Mouse (Mus musculus): ENCODE measurements around the gene Glmp. TPM values are rescaled to one million over a fixed set of nuclear protein-coding genes. Genes with fewer than 3 reads are reported as not detected.
A peak's percentile ranks its signal among the peaks of the same experiment; 100 is the strongest.
"Not testable (repeated sequence)": the region's sequence is repeated elsewhere in the genome, so short reads cannot be mapped to it uniquely, and the experiment has no call there.

Glmp gene
- 143 and 156 TPM in 2 replicates for polyA plus RNA-seq (2015; fragmentation: Nextera tagmentation; extraction: Ambion mirVana)

DNA sequence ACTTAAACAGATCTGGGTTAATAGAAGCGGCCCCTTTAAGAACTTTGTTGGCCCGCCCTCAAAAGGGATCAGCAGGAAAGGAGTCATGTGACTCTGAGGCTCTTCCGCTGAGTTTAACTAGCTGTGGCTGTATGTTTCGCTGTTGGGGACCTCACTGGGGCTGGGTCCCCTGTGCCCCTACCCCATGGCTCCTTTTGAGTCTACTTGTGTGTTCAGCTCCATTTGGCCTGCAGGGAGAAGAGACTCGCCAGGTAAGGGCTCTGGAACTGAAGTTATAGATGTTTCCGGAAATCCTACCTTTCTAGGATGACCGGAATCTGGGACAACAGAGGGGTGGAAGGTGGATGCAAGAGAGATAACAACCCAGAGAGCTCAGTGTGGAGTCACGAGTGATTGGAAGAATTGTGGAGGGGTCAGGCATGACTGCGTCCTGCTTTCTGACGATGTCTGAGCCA lies at the start of gene Glmp:
TSS of gene Glmp (plus strand) at position 73 of the 455 bp plus-strand sequence.
- H3K27ac ChIP-seq = 0 out of 2 replicates have a peak within 1 kb of the TSS, but pooled peaks have one; percentile 29
- peaks cover 12% of the 10 kb centered on the region for H3K4me1 ChIP-seq (replicated peaks)
- no peaks in the 10 kb centered on the region for H3K27me3 ChIP-seq
- H3K4me2 ChIP-seq = peak within 1 kb of the TSS; percentile 90
- H3K36me3 ChIP-seq = peaks cover 51% of the 10 kb centered on the region
- H3K9ac ChIP-seq = peak within 1 kb of the TSS; percentile 73
- peak within 1 kb of the TSS; percentile 75 for H3K4me3 ChIP-seq
- H3K9me3 ChIP-seq (replicated peaks) = no peaks in the 10 kb centered on the region
- ATAC-seq (replicated peaks; ENCODE audit: insufficient number of reproducible peaks, insufficient read depth, low FRiP score, low read depth) = peak; percentile 82
- under 1% methylated on average over 10 of the region's 10 CpGs for WGBS

DNA sequence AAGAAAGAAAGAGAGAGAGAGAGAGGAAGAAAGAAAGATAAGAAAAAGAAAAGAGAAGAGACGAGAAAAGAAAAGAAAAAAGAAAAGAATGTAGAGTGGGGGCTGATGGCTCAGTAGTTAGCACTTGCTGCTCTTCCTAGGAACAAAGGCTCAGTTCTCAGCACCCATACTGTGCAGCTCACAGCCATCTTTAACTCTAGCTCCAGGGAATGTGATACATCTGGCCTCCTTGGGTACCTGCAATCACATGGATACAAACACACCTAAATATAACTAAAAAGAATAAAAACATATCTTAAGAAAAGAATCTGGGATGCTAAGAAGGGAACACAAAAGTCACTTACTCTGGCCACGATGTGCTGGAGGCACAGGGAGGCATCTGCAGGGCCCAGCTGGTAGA lies 48.7 kb upstream of the Glmp start:
- no peaks in the 10 kb centered on the region for H3K27me3 ChIP-seq
- ATAC-seq (replicated peaks; ENCODE audit: insufficient number of reproducible peaks, insufficient read depth, low FRiP score, low read depth) = no peak
- H3K9ac ChIP-seq = no peak overlapping the region
- H3K9me3 ChIP-seq (replicated peaks) = no peaks in the 10 kb centered on the region
- H3K27ac ChIP-seq = no peak overlapping the region
- no peak overlapping the region for H3K4me2 ChIP-seq
- H3K4me3 ChIP-seq = no peak overlapping the region
- no peaks in the 10 kb centered on the region for H3K4me1 ChIP-seq (replicated peaks)
- WGBS = 72% methylated on average over 2 of the region's 2 CpGs
- no peaks in the 10 kb centered on the region for H3K36me3 ChIP-seq

GRCm38 (mm10) chr3:88276529-88277143 lies 48.2 kb upstream of the Glmp start:
- H3K9ac ChIP-seq = no peak overlapping the region
- no peak overlapping the region for H3K27ac ChIP-seq
- no peaks in the 10 kb centered on the region for H3K4me1 ChIP-seq (replicated peaks)
- H3K4me2 ChIP-seq = no peak overlapping the region
- H3K9me3 ChIP-seq (replicated peaks) = no peaks in the 10 kb centered on the region
- ATAC-seq (replicated peaks; ENCODE audit: insufficient number of reproducible peaks, insufficient read depth, low FRiP score, low read depth) = no peak
- no peaks in the 10 kb centered on the region for H3K36me3 ChIP-seq
- 42% methylated on average over 7 of the region's 7 CpGs for WGBS
- no peak overlapping the region for H3K4me3 ChIP-seq
- H3K27me3 ChIP-seq = no peaks in the 10 kb centered on the region

GRCm38 (mm10) chr3:88280035-88280434 lies 44.8 kb upstream of the Glmp start:
- Histone ChIP-seq H3K4me3 (no peak overlapping the region), H3K4me1 (replicated peaks) (no peaks in the 10 kb centered on the region), H3K9me3 (replicated peaks) (no peaks in the 10 kb centered on the region), H3K36me3 (no peaks in the 10 kb centered on the region), H3K27me3 (no peaks in the 10 kb centered on the region), H3K27ac (no peak overlapping the region), H3K4me2 (no peak overlapping the region), H3K9ac (no peak overlapping the region)
- 92% methylated on average over 2 of the region's 2 CpGs for WGBS
- ATAC-seq (replicated peaks; ENCODE audit: insufficient number of reproducible peaks, insufficient read depth, low FRiP score, low read depth) = no peak

DNA sequence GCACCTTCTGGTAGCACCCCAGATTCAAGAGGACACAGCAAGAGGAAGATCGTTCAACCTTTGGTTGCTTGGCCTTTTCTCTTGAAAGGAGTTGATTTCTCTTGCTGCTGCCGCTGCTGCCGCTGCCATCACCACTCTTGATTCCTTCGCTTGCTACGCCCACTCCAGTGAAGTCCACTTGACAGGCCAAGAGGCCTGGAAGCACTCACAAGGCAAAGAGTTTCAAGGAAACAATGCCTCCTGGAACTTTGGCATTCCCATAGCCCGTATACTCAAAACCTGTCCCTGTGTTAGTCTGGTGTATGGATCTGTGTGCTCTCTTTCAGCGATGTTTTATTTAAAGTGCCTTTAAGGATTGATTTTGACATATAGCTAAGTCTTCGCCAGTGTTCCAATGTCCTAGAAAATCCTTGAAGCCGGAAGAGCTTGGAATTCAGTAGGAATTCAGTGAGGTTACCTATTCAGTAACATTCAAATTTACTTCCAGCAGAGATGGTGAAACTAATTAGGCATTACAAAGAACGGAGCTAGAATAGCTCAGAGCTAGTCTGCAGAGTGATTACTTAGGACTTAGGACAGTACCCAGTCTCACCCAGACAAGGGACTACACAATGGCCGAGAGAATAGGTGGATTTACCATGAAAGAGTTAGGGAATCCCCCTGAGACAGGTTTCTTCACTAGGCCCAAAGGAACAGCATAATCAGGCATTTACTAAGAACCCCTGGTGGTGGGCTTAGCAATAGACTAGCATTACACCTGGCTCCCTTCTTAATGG lies 43.5 kb upstream of the Glmp start:
- H3K27me3 ChIP-seq; H3K4me3 ChIP-seq; ATAC-seq (replicated peaks; ENCODE audit: insufficient number of reproducible peaks, insufficient read depth, low FRiP score, low read depth); H3K4me2 ChIP-seq; H3K9me3 ChIP-seq (replicated peaks); H3K36me3 ChIP-seq; H3K9ac ChIP-seq; H3K27ac ChIP-seq; H3K4me1 ChIP-seq (replicated peaks): not testable (repeated sequence)
- WGBS = 65% methylated on average over 11 of the region's 11 CpGs

DNA sequence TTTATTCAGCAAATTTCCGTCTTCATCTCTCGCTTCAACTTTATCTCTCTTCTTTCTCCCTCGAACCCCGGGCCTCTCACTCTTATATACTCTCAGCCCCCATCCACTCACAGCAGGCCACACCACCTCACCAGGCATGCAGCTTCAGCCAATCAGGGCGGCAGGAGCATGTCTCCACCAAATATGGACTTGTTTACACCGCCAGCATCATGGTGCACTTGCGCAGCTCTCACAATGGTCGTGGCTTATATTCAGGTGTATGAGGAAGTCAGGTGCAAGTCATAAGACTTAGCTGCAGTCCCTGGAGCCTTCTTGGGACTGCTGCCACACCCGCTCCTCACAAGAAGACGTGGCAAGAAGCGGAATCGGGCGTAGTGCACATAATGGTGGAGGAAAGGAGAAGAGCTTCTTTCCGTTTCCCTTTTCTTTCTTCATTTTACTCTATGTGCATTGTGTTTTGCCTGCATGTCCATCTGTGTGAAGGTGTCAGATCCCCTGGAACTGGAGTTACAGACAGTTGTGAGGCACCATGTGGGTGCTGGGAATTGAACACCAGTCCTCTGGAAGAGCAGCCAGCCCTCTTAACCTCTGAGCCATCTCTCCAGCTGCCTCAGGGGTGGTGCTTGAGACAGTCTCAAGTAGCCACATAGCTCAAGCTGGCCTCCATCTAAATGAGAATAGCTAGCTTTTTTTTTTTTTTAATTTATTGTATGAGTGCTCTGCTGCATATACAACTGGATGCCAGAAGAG lies 39.8 kb upstream of the Glmp start:
- WGBS = 93% methylated on average over 14 of the region's 14 CpGs

DNA sequence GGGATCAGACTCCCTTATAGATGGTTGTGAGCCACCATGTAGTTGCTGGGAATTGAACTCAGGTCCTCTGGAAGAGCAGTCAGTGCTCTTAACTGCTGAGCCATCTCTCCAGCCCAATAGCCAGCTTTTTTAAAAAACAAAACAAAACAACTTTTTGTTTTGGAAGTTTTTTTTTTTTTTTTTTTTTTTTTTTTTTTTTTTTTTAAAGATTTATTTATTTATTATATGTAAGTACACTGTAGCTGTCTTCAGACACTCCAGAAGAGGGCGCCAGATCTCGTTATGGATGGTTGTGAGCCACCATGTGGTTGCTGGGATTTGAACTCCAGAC lies 39.3 kb upstream of the Glmp start:
- H3K27me3 ChIP-seq; H3K4me1 ChIP-seq (replicated peaks); H3K36me3 ChIP-seq; ATAC-seq (replicated peaks; ENCODE audit: insufficient number of reproducible peaks, insufficient read depth, low FRiP score, low read depth); H3K27ac ChIP-seq; H3K4me3 ChIP-seq; H3K4me2 ChIP-seq; H3K9ac ChIP-seq; H3K9me3 ChIP-seq (replicated peaks): not testable (repeated sequence)
- WGBS = 87% methylated on average over 2 of the region's 2 CpGs

More for the DNA sequence above, 39.8 kb upstream of the Glmp start:
- not testable (repeated sequence) for H3K9ac ChIP-seq; H3K4me2 ChIP-seq; ATAC-seq (replicated peaks; ENCODE audit: insufficient number of reproducible peaks, insufficient read depth, low FRiP score, low read depth); H3K4me3 ChIP-seq; H3K36me3 ChIP-seq; H3K27me3 ChIP-seq; H3K4me1 ChIP-seq (replicated peaks); H3K27ac ChIP-seq; H3K9me3 ChIP-seq (replicated peaks)

GRCm38 (mm10) chr3:88287110-88287509 lies 37.7 kb upstream of the Glmp start, which contains the start of gene Gm38392:
TSS of gene Gm38392 (minus strand) at chr3:88287210.
- Histone ChIP-seq H3K4me2 (no peak within 1 kb of the TSS), H3K27me3 (no peaks in the 10 kb centered on the region), H3K36me3 (no peaks in the 10 kb centered on the region), H3K9me3 (replicated peaks) (no peaks in the 10 kb centered on the region), H3K4me3 (no peak within 1 kb of the TSS), H3K4me1 (replicated peaks) (no peaks in the 10 kb centered on the region), H3K9ac (no peak within 1 kb of the TSS), H3K27ac (no peak within 1 kb of the TSS)
- 96% methylated on average over 4 of the region's 4 CpGs for WGBS
- ATAC-seq (replicated peaks; ENCODE audit: insufficient number of reproducible peaks, insufficient read depth, low FRiP score, low read depth) = no peak

- H3K9ac ChIP-seq; H3K4me3 ChIP-seq; H3K27ac ChIP-seq; H3K9me3 ChIP-seq (replicated peaks); ATAC-seq (replicated peaks; ENCODE audit: insufficient number of reproducible peaks, insufficient read depth, low FRiP score, low read depth); H3K4me2 ChIP-seq; H3K27me3 ChIP-seq; H3K4me1 ChIP-seq (replicated peaks); H3K36me3 ChIP-seq: not testable (repeated sequence)
- 63% methylated on average over 8 of the region's 10 CpGs for WGBS
These were observed 36.6 kb upstream of the Glmp start for GRCm38 (mm10) chr3:88288133-88288713.

DNA sequence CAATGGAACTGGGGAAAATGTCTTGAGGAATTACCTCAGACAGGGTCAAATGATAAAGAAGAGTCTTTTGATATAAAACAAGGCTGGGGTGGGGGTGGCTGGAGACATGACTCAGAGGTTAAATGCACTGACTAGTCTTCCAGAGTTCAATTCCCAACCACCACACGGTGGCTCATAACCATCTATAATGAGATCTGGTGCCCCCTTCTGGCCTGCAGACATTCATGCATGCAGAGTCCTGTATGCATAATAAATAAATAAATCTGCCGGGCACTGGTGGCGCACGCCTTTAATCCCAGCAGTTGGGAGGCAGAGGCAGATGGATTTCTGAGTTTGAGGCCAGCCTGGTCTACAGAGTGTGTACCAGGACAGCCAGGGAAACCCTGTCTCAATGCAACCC lies 32.9 kb upstream of the Glmp start:
- no peak overlapping the region for H3K9ac ChIP-seq
- H3K4me2 ChIP-seq = no peak overlapping the region
- 61% methylated on average over 4 of the region's 4 CpGs for WGBS
- H3K4me1 ChIP-seq (replicated peaks) = peaks cover 7% of the 10 kb centered on the region; the same call in 1 of the 2 replicates
- no peaks in the 10 kb centered on the region for H3K9me3 ChIP-seq (replicated peaks)
- H3K27me3 ChIP-seq = no peaks in the 10 kb centered on the region
- no peak overlapping the region for H3K4me3 ChIP-seq
- ATAC-seq (replicated peaks; ENCODE audit: insufficient number of reproducible peaks, insufficient read depth, low FRiP score, low read depth) = no peak
- no peaks in the 10 kb centered on the region for H3K36me3 ChIP-seq
- H3K27ac ChIP-seq = no peak overlapping the region

DNA sequence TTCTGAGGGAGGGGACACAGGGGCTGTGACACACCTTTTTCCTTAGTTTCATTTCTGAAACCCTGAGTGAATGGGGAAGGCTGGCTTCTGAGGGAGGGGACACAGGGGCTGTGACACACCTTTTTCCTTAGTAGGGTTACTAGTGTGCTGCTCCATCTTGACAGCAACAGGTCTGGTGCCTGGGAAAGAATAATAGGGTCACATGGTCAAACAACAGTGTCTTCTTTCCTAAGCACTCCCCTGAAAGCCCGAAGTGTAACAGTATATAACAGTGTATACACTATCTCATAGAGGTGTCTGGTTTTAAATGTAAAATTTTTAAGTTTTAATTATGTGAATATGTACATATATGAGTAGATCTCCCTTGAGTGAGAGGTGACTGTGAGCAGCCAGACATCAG lies 29.6 kb upstream of the Glmp start:
- H3K4me2 ChIP-seq = peak overlapping the region; percentile 74; the same call in 1 of the 2 replicates
- ATAC-seq (replicated peaks; ENCODE audit: insufficient number of reproducible peaks, insufficient read depth, low FRiP score, low read depth); H3K27ac ChIP-seq; H3K9me3 ChIP-seq (replicated peaks); H3K4me3 ChIP-seq; H3K27me3 ChIP-seq: not testable (repeated sequence)
- peaks cover 10% of the 10 kb centered on the region for H3K36me3 ChIP-seq
- H3K4me1 ChIP-seq (replicated peaks) = peaks cover 19% of the 10 kb centered on the region
- 77% methylated on average over 1 of the region's 1 CpGs for WGBS
- H3K9ac ChIP-seq = 0 out of 2 replicates have a peak overlapping the region, but pooled peaks have one; percentile 64
